Mouse (Mus musculus) CH12F3 (cell line): ENCODE results near the gene AI837181.

Experiments
- in situ Hi-C: fragments of 300-500 bp; cut with MboI; formaldehyde crosslinking; loops from 2 replicates; pipeline ENCODE4 v1.14.3; 2020; ENCODE audit warnings: low sequenced_read_pairs

Gene AI837181

DNA sequence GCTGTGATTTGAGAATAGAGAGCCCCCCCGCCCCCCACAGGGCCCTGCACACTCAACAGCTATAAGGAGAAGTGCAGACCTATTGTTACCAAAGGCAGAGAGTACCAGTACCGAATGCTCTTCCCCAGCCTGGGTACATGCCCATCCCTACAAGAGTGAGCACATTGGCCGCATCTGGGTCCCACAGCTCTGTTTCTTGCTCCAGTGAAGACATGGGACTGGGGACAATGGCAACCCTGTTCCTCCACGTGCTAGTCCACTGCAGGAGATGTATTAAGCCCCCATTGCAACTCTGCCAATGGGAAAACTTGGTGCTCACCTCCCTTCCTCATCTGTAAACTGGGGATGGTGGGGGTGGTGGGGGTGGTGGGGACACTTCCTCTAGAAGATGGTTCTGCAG, 11.1 kb upstream of the AI837181 start:
- in situ Hi-C loops = no loop called here

DNA sequence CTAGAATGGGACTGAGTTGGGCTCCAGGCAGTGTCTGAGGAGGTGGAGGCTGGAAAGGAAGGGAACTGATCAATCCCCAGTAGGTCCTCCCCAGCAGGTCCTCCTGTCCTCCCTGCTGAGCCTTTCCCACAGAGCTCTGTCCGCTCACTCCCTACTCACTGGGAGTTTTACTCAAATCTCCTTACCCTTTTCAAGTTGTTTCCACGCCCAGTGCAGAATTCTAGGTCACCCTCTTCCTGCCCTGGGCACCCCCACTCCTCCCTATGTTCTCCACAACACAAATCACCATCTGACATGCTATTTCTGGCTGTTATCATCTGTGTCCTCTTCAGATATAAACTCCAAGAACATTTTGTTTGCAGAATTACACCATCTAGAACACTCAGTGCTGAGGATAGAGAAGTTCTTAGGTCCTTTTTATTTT, 10.4 kb upstream of the AI837181 start:
- in situ Hi-C loops = no loop called here

DNA sequence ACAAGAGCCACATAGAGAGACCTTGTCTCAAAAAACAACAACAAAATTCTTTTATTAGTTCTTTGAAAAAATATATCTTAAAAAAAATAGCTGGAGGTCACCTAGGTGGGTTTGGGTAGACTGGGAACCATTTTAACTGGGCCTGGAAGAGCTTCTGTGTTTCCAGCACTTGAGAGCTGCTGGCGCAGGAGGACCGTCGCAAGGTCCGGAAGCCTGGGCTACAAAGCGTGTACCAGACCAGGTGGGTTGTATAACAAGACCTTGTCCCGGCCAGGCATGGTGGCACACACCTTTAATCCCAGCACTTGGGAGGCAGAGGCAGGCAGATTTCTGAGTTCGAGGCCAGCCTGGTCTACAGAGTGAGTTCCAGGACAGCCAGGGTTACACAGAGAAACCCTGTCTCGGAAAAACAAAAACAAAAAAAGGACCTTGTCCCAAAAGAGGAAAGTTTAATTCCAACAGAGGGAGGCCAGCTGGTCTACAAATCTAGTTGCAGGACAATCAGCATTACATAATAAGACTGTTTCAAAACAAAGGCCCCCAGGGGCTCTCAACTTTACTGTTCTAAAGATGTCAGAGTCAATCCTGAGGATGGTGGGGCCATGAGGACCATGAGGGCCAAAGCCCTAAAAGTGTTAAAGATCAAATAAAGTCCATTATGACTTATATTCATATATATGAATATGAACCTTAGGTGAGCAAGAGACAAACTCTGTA, 6.0 kb upstream of the AI837181 start:
- in situ Hi-C loops = no loop called here

DNA sequence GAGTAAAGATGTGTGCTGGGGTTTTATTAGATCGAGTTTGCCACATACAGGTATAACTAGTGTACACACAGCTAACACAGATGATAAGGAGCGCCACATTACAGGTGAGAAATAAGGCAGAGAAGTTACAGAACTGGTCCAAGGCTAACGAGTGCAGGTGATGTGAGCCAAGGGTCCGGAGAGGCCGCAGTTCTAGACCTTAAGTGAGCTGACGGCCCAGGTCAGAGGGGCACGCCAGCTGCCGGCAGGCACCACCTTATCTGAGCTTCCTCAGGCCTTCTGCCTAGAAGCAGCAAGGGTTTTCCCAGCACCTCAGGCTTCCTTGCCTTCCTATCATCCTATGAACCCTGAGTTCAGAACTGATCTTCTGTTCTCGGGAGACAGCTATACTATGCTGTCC, 5.3 kb upstream of the AI837181 start:
- in situ Hi-C loops = no loop called here

GRCm38 (mm10) chr19:5420579-5420978, 4.4 kb upstream of the AI837181 start:
- in situ Hi-C loops = no loop called here

GRCm38 (mm10) chr19:5421784-5422183, 3.2 kb upstream of the AI837181 start:
- in situ Hi-C loops = no loop called here

GRCm38 (mm10) chr19:5422267-5422666, 2.7 kb upstream of the AI837181 start:
- in situ Hi-C loops = no loop called here

DNA sequence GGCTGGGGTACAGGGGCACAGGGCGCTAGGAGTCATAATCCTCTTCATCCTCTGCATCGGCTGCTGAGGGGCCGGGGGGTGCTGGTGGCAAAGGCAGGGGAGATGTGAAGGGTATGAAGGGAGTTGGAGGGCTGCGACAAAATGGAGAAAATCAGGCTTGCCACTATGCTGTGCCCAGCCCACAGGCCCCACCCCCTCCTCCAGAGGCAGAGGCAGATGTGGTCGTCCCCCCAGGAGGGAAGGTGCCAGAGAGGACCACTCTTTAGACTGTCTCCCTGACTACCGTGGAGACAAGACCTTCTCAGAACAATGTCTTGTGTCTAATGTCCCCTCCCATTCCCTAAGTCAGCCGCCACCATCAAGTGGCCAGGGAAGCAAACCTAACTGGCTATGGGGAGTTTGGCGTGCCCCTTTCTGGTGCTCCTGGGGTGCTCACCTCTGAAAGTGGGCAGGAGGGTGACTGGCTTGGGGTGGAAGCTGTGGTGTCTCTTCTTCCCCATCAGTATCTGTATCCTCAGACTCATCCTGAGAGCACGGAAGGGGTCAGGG, 2.0 kb upstream of the AI837181 start:
- in situ Hi-C loops = no loop called here

GRCm38 (mm10) chr19:5423561-5423960, 1.4 kb upstream of the AI837181 start:
- in situ Hi-C loops = no loop called here

DNA sequence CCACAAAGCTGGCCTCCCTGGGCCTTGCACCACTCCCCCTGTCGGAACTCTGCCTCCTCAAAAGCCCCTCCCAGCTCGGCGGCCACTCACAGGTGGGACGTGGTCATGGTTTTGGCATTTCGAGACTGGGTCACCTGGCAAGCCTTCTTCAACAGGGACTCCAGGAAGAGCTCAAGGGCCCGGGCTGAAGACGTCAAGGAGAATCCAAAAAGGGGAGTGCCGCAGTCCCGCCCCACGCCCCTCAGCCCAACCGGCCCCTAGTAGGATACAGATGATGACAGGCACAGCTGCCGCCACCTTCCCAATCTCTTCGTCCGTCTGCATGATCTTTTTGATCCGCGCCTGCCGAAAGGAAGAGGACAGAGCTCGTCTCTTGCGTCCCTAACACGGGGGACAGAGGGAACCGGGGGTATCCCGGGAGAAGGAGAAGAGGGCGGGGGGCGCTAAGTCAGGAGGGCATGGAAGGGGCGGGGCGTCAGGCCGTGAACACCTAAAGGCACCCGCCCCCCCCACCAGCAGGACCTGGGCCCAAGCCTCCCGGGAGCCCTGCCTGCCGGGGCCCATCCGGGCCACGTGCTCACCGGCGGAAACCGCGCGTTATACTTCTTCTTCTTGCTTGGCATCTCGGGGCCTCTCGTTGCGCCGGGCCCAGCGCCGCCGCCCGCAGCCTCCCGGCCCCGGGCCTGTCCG, 707 bp upstream of the AI837181 start:
- in situ Hi-C loops = no loop called here

- in situ Hi-C loops = no loop called here
Observed at GRCm38 (mm10) chr19:5425906-5426565, 1.1 kb downstream of the AI837181 start.

- in situ Hi-C loops = no loop called here
Observed at GRCm38 (mm10) chr19:5426640-5427290, 1.8 kb downstream of the AI837181 start.

DNA sequence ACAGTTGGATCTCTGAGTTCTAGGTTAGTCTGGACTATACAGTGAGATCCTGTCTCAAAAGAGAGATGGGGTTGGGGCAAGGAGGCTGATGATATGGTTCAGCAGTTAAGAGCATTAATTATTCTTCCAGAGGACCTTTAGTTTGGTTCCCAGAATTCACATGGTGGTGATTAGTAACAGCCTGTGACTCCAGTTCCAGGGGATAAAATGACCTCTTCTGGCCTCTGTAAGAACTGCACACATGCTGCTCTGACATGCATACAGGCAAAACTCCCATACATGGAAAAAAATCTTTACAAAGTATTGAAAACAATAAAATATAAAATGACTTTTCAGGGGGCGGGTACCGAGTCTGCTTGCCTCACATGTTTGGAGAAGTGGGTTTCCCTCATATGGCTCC, 3.1 kb downstream of the AI837181 start:
- in situ Hi-C loops = no loop called here

DNA sequence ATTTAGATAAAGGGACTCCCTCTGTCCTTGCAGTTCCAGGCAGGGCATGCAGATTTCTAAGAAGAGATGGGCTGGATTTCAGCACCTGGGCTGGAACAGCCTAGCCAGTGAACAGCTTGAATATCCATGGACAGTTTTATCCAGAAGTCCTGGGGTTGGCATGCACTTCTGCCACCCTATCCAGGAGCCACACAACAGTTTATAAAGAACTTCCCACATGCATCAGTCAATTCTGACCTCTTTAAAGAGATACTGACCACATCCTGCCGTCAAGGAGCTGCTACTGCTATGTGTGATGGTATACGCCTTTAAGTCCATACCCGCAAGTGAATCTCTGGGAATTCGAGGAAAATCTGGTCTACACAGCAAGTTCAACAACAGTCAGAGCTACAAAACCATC, 4.3 kb downstream of the AI837181 start:
- in situ Hi-C loops = no loop called here

GRCm38 (mm10) chr19:5429806-5430205, 4.9 kb downstream of the AI837181 start:
- in situ Hi-C loops = no loop called here

DNA sequence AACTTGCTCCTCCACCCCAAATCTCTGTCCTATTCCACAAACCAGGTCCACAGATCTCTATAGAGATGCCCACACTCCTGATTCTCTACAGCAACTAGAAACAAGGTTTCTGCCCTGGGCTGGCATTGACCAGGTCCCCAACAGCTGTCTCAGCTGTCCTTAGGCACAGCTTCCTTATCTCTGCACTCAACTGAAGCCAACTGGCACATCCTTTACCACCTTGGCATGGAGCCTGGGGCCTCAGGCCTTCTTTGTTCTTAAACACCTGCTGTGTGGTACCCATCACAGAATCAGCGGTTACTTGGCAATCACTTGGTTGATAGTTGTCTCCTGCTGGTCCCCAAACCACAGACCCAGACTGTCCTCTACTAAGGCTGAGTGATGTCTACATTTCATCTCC, 5.5 kb downstream of the AI837181 start:
- in situ Hi-C loops = no loop called here

- in situ Hi-C loops = no loop called here
Observed at GRCm38 (mm10) chr19:5431911-5432464, 7.0 kb downstream of the AI837181 start.

DNA sequence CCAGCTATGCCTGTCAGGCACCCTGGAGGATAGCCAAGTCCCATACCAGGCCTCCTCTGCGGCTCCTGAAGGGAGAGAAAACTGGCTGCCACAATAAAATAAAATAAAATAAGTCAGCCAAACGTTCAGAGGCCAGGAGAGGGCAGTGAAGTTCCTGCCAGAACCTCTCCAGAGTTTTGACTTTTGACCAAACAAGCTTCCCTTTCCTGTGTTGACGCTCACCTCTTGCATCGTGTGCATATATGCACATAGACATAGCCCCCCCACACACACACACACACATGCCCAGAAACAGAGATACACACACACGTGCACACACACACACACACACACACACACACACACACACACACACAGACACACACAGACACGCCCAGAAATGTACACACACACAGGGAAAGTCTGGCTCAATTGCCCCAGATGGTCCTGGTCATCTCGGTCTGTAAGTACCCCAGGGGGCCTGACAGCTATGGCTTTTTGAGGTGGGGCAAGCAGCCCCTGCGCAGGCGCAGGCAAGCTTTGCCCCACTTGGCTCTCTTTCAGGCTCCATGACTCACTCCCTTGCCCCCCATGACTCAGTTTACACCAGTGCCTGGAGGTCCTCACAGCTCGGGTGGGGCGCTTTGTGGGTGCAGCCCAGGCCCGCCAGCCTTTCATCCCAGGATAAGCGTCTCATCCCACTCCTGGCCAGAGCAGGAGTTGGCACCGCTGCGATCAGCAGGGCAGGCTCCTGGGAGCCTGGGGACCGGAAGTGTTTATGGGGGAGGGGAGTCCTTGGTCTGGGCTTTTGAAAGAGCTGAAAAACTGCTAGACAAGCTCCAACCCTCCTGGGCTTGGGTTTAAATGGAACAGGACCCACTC, 8.3 kb downstream of the AI837181 start:
- in situ Hi-C loops = no loop called here

DNA sequence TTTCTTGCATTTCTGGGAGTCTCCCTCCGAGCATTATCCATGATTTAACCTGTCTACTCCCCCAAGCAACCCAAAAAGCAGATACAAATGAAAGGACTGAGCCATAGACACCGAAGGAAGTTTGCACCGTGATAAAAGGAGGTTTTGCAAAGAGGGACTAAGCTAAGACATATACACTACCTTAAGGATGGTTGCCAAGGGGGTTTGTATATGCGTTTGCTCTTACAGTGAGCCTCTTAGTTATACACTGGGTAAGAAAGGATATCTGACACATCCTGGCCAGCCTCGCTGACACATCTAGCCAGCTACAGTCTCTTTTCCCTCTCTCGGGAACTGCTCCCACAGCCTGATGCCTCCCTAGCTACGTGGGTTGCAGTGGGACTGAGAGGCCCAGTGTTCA, 9.0 kb downstream of the AI837181 start:
- in situ Hi-C loops = no loop called here

DNA sequence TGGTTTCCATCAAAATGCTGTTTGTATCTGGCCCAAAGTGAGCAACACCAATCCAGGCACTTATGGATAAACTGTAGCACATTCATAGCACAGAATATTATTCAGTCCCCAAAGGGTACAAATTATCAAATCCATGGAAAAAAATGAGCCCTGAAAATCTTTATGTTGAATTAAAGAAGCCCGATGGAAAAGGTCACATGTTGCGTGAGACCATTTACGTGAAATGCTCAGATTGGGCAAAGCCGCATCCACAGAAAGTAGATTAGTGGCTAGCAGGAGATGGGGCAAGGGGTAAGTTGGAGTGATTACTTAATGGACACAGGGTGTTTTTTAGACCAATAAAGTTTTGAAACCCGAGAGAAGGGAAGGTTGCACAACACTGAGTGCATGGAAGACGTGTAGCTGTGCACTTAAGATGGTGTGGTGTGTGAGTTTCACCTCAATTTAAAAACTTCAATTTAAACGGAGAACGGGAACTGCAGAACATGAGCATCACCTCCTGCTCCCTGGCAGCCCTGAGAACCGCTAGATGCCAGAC, 19.5 kb downstream of the AI837181 start:
- in situ Hi-C loops = no loop called here
